Mouse (Mus musculus) cerebellum, adult 2 months (tissue): ENCODE data around the gene Pepd.

ENCODE experiments used
- CTCF ChIP-seq: fragments of 200-500 bp; IDR thresholded peaks from 2 replicates; pipeline ENCODE4 v1.5.1; 2011; ENCODE audit warnings: low read depth, mild to moderate bottlenecking, control low read depth, low read length, moderate library complexity, borderline replicate concordance; ENCODE audit not compliant: insufficient read depth
- POLR2A ChIP-seq: fragments of 200-500 bp; IDR thresholded peaks from 2 replicates; pipeline ENCODE4 v1.6.1; 2011; ENCODE audit warnings: low read length, control low read depth, borderline replicate concordance; ENCODE audit not compliant: insufficient read depth

GRCm38 (mm10) chr7:34925208-34925607 is 13.0 kb downstream of the Pepd start:
- TF ChIP-seq CTCF (no peak), POLR2A (no peak)
